Mouse (Mus musculus): Measurements from ENCODE around the gene Rorc. TPM values are rescaled to one million over a fixed set of nuclear protein-coding genes. Genes with fewer than 3 reads are reported as not detected.

Rorc gene
- total RNA-seq, 1 experiment, result not detected

DNA sequence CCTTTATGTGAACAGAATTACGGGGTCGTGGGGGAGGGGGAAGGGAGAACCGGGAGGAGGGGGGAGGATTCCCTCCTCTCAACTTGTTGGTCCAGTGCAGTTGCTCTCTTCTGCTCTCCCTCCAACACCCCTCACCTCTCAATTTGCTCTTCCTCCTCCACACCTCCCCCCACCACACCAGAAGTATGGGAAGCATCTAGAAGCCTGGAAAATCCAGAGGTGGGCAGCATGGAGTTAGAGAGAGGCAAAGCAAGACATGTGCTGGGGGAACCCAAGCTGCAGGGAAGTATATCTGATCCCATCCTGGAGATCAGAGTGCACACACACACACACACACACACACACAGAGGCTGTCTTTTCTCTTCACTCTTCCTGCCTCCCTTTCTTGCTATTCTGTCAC lies 556 bp upstream of the Rorc start:
- H3K9ac ChIP-seq (ENCODE audit: insufficient read depth, low read depth, low read length, poor library complexity, severe bottlenecking), result no peak overlapping the region
- no peak overlapping the region for H3K27ac ChIP-seq (ENCODE audit: insufficient read depth, low read depth, low read length, poor library complexity, severe bottlenecking)
- in situ Hi-C loops (cut with MboI; ENCODE audit: low sequenced_read_pairs in 2 of 2, unreplicated experiment in 2 of 2), result no loop called here
- peaks cover 0 to 11% of the 10 kb centered on the region in 2 experiments; a peak in 3 of 4 replicates for H3K4me1 ChIP-seq (ENCODE audit: control insufficient read depth in 2 of 2, insufficient read depth in 2 of 2, low read length in 2 of 2, poor library complexity in 1 of 2)
- DNase-seq (ENCODE audit: low read depth, low spot score), result no peak
- TF ChIP-seq MAFK (IDR thresholded peaks at IDR 0.05; ENCODE audit: insufficient read depth, low read depth, low read length), result no peak
- no peak for TF ChIP-seq HCFC1 (IDR thresholded peaks at IDR 0.05; ENCODE audit: borderline replicate concordance, insufficient read depth, low read length)
- TF ChIP-seq ZC3H11A (IDR thresholded peaks at IDR 0.05; ENCODE audit: borderline replicate concordance, low read depth, low read length), result no peak
- TF ChIP-seq ZNF384 (IDR thresholded peaks at IDR 0.05; ENCODE audit: low read depth, low read length), result no peak
- TF ChIP-seq CHD2 (IDR thresholded peaks at IDR 0.05; ENCODE audit: low read depth, low read length), result no peak
- no peaks in the 10 kb centered on the region for H3K9me3 ChIP-seq (ENCODE audit: control insufficient read depth, insufficient read depth, low read depth, low read length)
- H3K36me3 ChIP-seq (ENCODE audit: control insufficient read depth, insufficient read depth, low read length, poor library complexity, severe bottlenecking), result no peaks in the 10 kb centered on the region
- no peak overlapping the region for H3K4me3 ChIP-seq (ENCODE audit: insufficient read depth in 1 of 2, low read depth in 1 of 2, low read length in 2 of 2, poor library complexity in 1 of 2, severe bottlenecking in 1 of 2)

DNA sequence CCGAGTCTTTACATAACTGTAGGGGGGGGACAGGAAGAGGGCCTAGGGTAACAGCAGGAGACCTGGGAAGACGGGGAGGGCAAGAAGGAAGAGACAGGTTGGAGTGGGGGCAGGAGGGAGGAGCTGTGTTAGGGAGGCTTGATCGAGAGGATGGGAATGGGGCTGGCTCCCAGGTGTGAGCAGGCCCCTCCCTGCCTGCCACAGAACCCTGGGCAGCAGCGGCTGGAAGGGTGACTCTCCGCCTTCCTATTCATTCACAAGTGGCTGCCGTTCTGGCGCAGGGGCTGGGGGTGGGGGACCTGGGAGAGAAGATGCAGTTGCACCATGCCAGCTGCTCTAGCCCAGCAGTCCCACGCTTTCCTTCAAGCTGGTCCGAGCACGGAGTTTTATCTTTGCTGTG lies 496 bp downstream of the Rorc start:
- DNase-seq (ENCODE audit: low read depth, low spot score), result no peak
- no peak overlapping the region for H3K27ac ChIP-seq (ENCODE audit: insufficient read depth, low read depth, low read length, poor library complexity, severe bottlenecking)
- H3K36me3 ChIP-seq (ENCODE audit: control insufficient read depth, insufficient read depth, low read length, poor library complexity, severe bottlenecking), result no peaks in the 10 kb centered on the region
- peaks cover 0 to 19% of the 10 kb centered on the region in 2 experiments for H3K4me1 ChIP-seq (ENCODE audit: control insufficient read depth in 2 of 2, insufficient read depth in 2 of 2, low read length in 2 of 2, poor library complexity in 1 of 2)
- in situ Hi-C loops (cut with MboI; ENCODE audit: low sequenced_read_pairs in 2 of 2, unreplicated experiment in 2 of 2), result no loop called here
- no peaks in the 10 kb centered on the region for H3K9me3 ChIP-seq (ENCODE audit: control insufficient read depth, insufficient read depth, low read depth, low read length)
- no peak overlapping the region for H3K9ac ChIP-seq (ENCODE audit: insufficient read depth, low read depth, low read length, poor library complexity, severe bottlenecking)
- peak overlapping the region; percentile 43 to 44; a peak in 3 of 4 replicates for H3K4me3 ChIP-seq (ENCODE audit: insufficient read depth in 1 of 2, low read depth in 1 of 2, low read length in 2 of 2, poor library complexity in 1 of 2, severe bottlenecking in 1 of 2)
- TF ChIP-seq ZNF384 (IDR thresholded peaks at IDR 0.05; ENCODE audit: low read depth, low read length) (no peak), CHD2 (IDR thresholded peaks at IDR 0.05; ENCODE audit: low read depth, low read length) (no peak), HCFC1 (IDR thresholded peaks at IDR 0.05; ENCODE audit: borderline replicate concordance, insufficient read depth, low read length) (no peak), MAFK (IDR thresholded peaks at IDR 0.05; ENCODE audit: insufficient read depth, low read depth, low read length) (no peak), ZC3H11A (IDR thresholded peaks at IDR 0.05; ENCODE audit: borderline replicate concordance, low read depth, low read length) (no peak)

- no peaks in the 10 kb centered on the region for H3K9me3 ChIP-seq (ENCODE audit: control insufficient read depth, insufficient read depth, low read depth, low read length)
- DNase-seq (ENCODE audit: low read depth, low spot score), result no peak
- TF ChIP-seq ZNF384 (IDR thresholded peaks at IDR 0.05; ENCODE audit: low read depth, low read length) (no peak), CHD2 (IDR thresholded peaks at IDR 0.05; ENCODE audit: low read depth, low read length) (no peak), MAFK (IDR thresholded peaks at IDR 0.05; ENCODE audit: insufficient read depth, low read depth, low read length) (no peak), HCFC1 (IDR thresholded peaks at IDR 0.05; ENCODE audit: borderline replicate concordance, insufficient read depth, low read length) (no peak), ZC3H11A (IDR thresholded peaks at IDR 0.05; ENCODE audit: borderline replicate concordance, low read depth, low read length) (no peak)
- peaks cover 0 to 19% of the 10 kb centered on the region in 2 experiments for H3K4me1 ChIP-seq (ENCODE audit: control insufficient read depth in 2 of 2, insufficient read depth in 2 of 2, low read length in 2 of 2, poor library complexity in 1 of 2)
- H3K36me3 ChIP-seq (ENCODE audit: control insufficient read depth, insufficient read depth, low read length, poor library complexity, severe bottlenecking), result no peaks in the 10 kb centered on the region
- H3K9ac ChIP-seq (ENCODE audit: insufficient read depth, low read depth, low read length, poor library complexity, severe bottlenecking), result no peak overlapping the region
- H3K27ac ChIP-seq (ENCODE audit: insufficient read depth, low read depth, low read length, poor library complexity, severe bottlenecking), result no peak overlapping the region
- H3K4me3 ChIP-seq (ENCODE audit: insufficient read depth in 1 of 2, low read depth in 1 of 2, low read length in 2 of 2, poor library complexity in 1 of 2, severe bottlenecking in 1 of 2), result no peak overlapping the region; a peak in 1 of 4 replicates
- in situ Hi-C loops (cut with MboI; ENCODE audit: low sequenced_read_pairs in 2 of 2, unreplicated experiment in 2 of 2), result no loop called here
These were observed 1.0 kb downstream of the Rorc start for GRCm38 (mm10) chr3:94373597-94374011.

GRCm38 (mm10) chr3:94374636-94375035 lies 2.0 kb downstream of the Rorc start:
- peaks cover 0 to 19% of the 10 kb centered on the region in 2 experiments for H3K4me1 ChIP-seq (ENCODE audit: control insufficient read depth in 2 of 2, insufficient read depth in 2 of 2, low read length in 2 of 2, poor library complexity in 1 of 2)
- H3K9ac ChIP-seq (ENCODE audit: insufficient read depth, low read depth, low read length, poor library complexity, severe bottlenecking), result no peak overlapping the region
- no peaks in the 10 kb centered on the region for H3K36me3 ChIP-seq (ENCODE audit: control insufficient read depth, insufficient read depth, low read length, poor library complexity, severe bottlenecking)
- no peak overlapping the region for H3K4me3 ChIP-seq (ENCODE audit: insufficient read depth in 1 of 2, low read depth in 1 of 2, low read length in 2 of 2, poor library complexity in 1 of 2, severe bottlenecking in 1 of 2)
- H3K27ac ChIP-seq (ENCODE audit: insufficient read depth, low read depth, low read length, poor library complexity, severe bottlenecking), result no peak overlapping the region
- TF ChIP-seq CHD2 (IDR thresholded peaks at IDR 0.05; ENCODE audit: low read depth, low read length), result no peak
- TF ChIP-seq MAFK (IDR thresholded peaks at IDR 0.05; ENCODE audit: insufficient read depth, low read depth, low read length), result no peak
- TF ChIP-seq ZNF384 (IDR thresholded peaks at IDR 0.05; ENCODE audit: low read depth, low read length), result no peak
- TF ChIP-seq HCFC1 (IDR thresholded peaks at IDR 0.05; ENCODE audit: borderline replicate concordance, insufficient read depth, low read length), result no peak
- no peak for TF ChIP-seq ZC3H11A (IDR thresholded peaks at IDR 0.05; ENCODE audit: borderline replicate concordance, low read depth, low read length)
- in situ Hi-C loops (cut with MboI; ENCODE audit: low sequenced_read_pairs in 2 of 2, unreplicated experiment in 2 of 2), result no loop called here
- DNase-seq (ENCODE audit: low read depth, low spot score), result no peak
- no peaks in the 10 kb centered on the region for H3K9me3 ChIP-seq (ENCODE audit: control insufficient read depth, insufficient read depth, low read depth, low read length)

DNA sequence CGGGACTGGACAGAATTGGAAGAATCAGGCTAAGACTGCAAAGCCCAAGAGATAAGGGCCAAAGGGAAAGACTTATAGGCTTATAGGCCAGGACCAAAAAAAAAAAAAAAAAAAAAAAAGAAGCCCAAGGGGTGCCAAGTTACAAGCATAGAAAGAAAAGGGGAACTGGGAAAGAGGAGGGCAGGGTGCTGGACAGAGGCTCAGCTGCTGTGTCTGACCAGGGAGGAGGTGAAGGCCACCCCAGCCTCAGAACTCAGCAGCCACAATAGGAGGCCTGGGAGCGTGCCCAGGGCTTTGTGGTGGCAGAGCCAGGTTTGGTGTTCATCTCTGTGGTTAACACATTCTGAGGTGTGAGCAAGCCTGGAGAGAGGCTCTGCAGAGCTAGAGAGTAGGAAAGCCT lies 2.6 kb downstream of the Rorc start:
- in situ Hi-C loops (cut with MboI; ENCODE audit: low sequenced_read_pairs in 2 of 2, unreplicated experiment in 2 of 2), result no loop called here
- DNase-seq (ENCODE audit: low read depth, low spot score), result no peak
- Histone ChIP-seq H3K27ac (ENCODE audit: insufficient read depth, low read depth, low read length, poor library complexity, severe bottlenecking) (no peak overlapping the region), H3K9me3 (ENCODE audit: control insufficient read depth, insufficient read depth, low read depth, low read length) (no peaks in the 10 kb centered on the region), H3K4me1 (ENCODE audit: control insufficient read depth in 2 of 2, insufficient read depth in 2 of 2, low read length in 2 of 2, poor library complexity in 1 of 2) (peaks cover 0 to 19% of the 10 kb centered on the region in 2 experiments), H3K36me3 (ENCODE audit: control insufficient read depth, insufficient read depth, low read length, poor library complexity, severe bottlenecking) (no peaks in the 10 kb centered on the region), H3K4me3 (ENCODE audit: insufficient read depth in 1 of 2, low read depth in 1 of 2, low read length in 2 of 2, poor library complexity in 1 of 2, severe bottlenecking in 1 of 2) (no peak overlapping the region), H3K9ac (ENCODE audit: insufficient read depth, low read depth, low read length, poor library complexity, severe bottlenecking) (no peak overlapping the region)
- no peak for TF ChIP-seq MAFK (IDR thresholded peaks at IDR 0.05; ENCODE audit: insufficient read depth, low read depth, low read length)
- TF ChIP-seq ZNF384 (IDR thresholded peaks at IDR 0.05; ENCODE audit: low read depth, low read length), result no peak
- TF ChIP-seq ZC3H11A (IDR thresholded peaks at IDR 0.05; ENCODE audit: borderline replicate concordance, low read depth, low read length), result no peak
- TF ChIP-seq HCFC1 (IDR thresholded peaks at IDR 0.05; ENCODE audit: borderline replicate concordance, insufficient read depth, low read length), result no peak
